Mouse (Mus musculus): ENCODE measurements around the gene Fibp. TPM values are rescaled to one million over a fixed set of nuclear protein-coding genes. Genes with fewer than 3 reads are reported as not detected.
A peak's percentile ranks its signal among the peaks of the same experiment; 100 is the strongest.

Fibp gene
- polyA plus RNA-seq, 1 experiment from 2014 or later, result 87.4 TPM

- H3K4me3 ChIP-seq, result peak overlapping the region; percentile 49
- no peaks in the 10 kb centered on the region for H3K36me3 ChIP-seq
- H3K4me2 ChIP-seq, result peak overlapping the region; percentile 75
- H3K27me3 ChIP-seq (replicated peaks), result peaks cover 12% of the 10 kb centered on the region; the same call in 1 of the 2 replicates
- H3K27ac ChIP-seq (replicated peaks), result peak overlapping the region; percentile 74
- peak; percentile 56; the same call in 1 of the 2 replicates for ATAC-seq (ENCODE audit: extremely low read depth, insufficient number of reproducible peaks, low FRiP score, low TSS enrichment)
- H3K9ac ChIP-seq, result peak overlapping the region; percentile 79
- H3K9me3 ChIP-seq, result no peaks in the 10 kb centered on the region
- peaks cover 19% of the 10 kb centered on the region for H3K4me1 ChIP-seq
- 8% methylated on average over 16 of the region's 16 CpGs for WGBS
Observed at GRCm38 (mm10) chr19:5432992-5433852, 27.2 kb upstream of the Fibp start.

DNA sequence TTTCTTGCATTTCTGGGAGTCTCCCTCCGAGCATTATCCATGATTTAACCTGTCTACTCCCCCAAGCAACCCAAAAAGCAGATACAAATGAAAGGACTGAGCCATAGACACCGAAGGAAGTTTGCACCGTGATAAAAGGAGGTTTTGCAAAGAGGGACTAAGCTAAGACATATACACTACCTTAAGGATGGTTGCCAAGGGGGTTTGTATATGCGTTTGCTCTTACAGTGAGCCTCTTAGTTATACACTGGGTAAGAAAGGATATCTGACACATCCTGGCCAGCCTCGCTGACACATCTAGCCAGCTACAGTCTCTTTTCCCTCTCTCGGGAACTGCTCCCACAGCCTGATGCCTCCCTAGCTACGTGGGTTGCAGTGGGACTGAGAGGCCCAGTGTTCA, 26.5 kb upstream of the Fibp start:
- no peak for ATAC-seq (ENCODE audit: extremely low read depth, insufficient number of reproducible peaks, low FRiP score, low TSS enrichment)
- Histone ChIP-seq H3K27ac (replicated peaks) (peak overlapping the region; percentile 74), H3K4me1 (peaks cover 19% of the 10 kb centered on the region), H3K36me3 (no peaks in the 10 kb centered on the region), H3K4me2 (peak overlapping the region; percentile 75), H3K9me3 (no peaks in the 10 kb centered on the region), H3K9ac (peak overlapping the region; percentile 79), H3K4me3 (0 out of 2 replicates have a peak overlapping the region, but pooled peaks have one; percentile 49), H3K27me3 (replicated peaks) (peaks cover 12% of the 10 kb centered on the region; the same call in 1 of the 2 replicates)
- WGBS, result 46% methylated on average over 7 of the region's 7 CpGs

GRCm38 (mm10) chr19:5444371-5444908, 16.0 kb upstream of the Fibp start:
- H3K27me3 ChIP-seq (replicated peaks), result peaks cover 61% of the 10 kb centered on the region
- H3K27ac ChIP-seq (replicated peaks), result no peak overlapping the region
- H3K9me3 ChIP-seq, result peaks cover 6% of the 10 kb centered on the region; the same call in 1 of the 2 replicates
- 56% methylated on average over 9 of the region's 9 CpGs for WGBS
- H3K36me3 ChIP-seq, result no peaks in the 10 kb centered on the region
- H3K9ac ChIP-seq, result no peak overlapping the region
- H3K4me3 ChIP-seq, result no peak overlapping the region
- peaks cover 19% of the 10 kb centered on the region for H3K4me1 ChIP-seq
- no peak overlapping the region for H3K4me2 ChIP-seq
- no peak for ATAC-seq (ENCODE audit: extremely low read depth, insufficient number of reproducible peaks, low FRiP score, low TSS enrichment)

- ATAC-seq (ENCODE audit: extremely low read depth, insufficient number of reproducible peaks, low FRiP score, low TSS enrichment), result no peak
- 29% methylated on average over 7 of the region's 7 CpGs for WGBS
- Histone ChIP-seq H3K4me1 (peaks cover 19% of the 10 kb centered on the region), H3K36me3 (no peaks in the 10 kb centered on the region), H3K27me3 (replicated peaks) (peaks cover 66% of the 10 kb centered on the region), H3K4me3 (no peak overlapping the region), H3K4me2 (no peak overlapping the region), H3K9ac (no peak overlapping the region), H3K9me3 (peaks cover 6% of the 10 kb centered on the region; the same call in 1 of the 2 replicates), H3K27ac (replicated peaks) (no peak overlapping the region)
Observed at GRCm38 (mm10) chr19:5444954-5445353, 15.5 kb upstream of the Fibp start.

DNA sequence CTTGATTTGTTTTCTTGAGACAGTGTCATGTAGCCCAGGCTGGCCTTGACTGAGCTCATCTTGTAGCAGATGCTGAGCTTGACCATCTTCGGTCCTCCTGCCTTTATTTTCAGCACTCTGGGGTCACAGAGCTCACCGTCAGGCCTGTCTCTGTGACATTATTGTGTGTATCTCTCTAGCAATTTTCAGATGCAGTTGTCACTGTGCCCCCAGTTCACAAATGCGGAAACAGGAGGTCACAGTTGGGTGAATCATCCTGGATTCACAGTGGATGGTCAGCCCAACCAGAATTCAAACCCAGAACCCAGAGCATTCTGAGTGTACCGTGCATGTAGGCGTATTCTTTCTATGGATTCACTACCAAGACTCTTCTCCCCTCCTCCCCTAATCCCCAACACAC, 14.7 kb upstream of the Fibp start:
- 81% methylated on average over 5 of the region's 5 CpGs for WGBS
- H3K4me2 ChIP-seq, result no peak overlapping the region
- H3K27me3 ChIP-seq (replicated peaks), result peaks cover 74% of the 10 kb centered on the region
- H3K4me1 ChIP-seq, result peaks cover 23% of the 10 kb centered on the region
- ATAC-seq (ENCODE audit: extremely low read depth, insufficient number of reproducible peaks, low FRiP score, low TSS enrichment), result no peak
- H3K9me3 ChIP-seq, result no peaks in the 10 kb centered on the region
- H3K4me3 ChIP-seq, result no peak overlapping the region
- H3K27ac ChIP-seq (replicated peaks), result no peak overlapping the region
- H3K9ac ChIP-seq, result no peak overlapping the region
- H3K36me3 ChIP-seq, result no peaks in the 10 kb centered on the region

DNA sequence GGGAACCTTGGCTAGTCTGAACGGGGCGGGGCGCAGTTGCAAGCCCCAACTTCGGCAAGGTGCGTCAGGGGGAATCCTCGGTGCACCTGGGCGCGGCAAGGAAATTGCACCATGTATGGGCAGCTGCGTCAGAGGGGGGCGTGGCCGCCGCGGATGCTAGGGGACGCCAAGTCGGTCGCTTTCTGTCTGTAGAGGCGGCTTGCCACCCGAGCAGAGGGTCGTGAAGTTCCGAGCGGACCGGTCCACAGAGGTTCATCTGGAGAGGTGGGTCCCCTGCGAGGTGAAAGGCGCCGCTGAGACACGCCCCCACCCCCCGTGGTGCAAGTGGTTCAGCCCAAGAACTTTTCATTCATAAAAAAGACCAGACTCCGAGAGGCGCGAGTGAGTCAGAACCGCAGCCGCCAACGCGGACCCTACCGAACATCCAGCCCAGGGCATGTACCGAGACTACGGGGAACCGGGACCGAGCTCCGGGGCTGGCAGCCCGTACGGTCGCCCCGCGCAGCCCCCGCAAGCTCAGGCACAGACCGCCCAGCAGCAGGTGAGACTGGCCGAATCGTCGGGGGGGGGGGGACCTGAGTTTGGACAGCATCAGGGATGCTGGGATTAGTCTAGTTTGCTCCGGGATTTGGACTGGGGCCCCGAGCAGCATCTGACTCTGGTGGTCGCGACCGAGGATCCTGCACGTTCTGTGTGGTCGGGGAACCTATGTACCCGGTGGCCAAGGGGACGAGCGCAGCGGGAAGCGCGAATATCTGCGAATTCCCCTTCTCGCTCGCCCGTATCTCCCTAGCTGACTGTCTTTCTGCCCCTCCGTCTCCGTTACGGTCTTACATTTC, 12.7 kb upstream of the Fibp start, which contains the start of gene Fosl1:
Fosl1 (plus strand) TSS at position 33 of the 839 bp plus-strand sequence.
- peaks cover 82% of the 10 kb centered on the region for H3K27me3 ChIP-seq (replicated peaks)
- H3K4me2 ChIP-seq, result peak within 1 kb of the TSS; percentile 94
- under 1% methylated on average over 70 of the region's 70 CpGs for WGBS
- peak within 1 kb of the TSS; percentile 66 for H3K4me3 ChIP-seq
- H3K36me3 ChIP-seq, result no peaks in the 10 kb centered on the region
- H3K4me1 ChIP-seq, result peaks cover 23% of the 10 kb centered on the region
- peak within 1 kb of the TSS; percentile 76 for H3K9ac ChIP-seq
- no peak within 1 kb of the TSS for H3K27ac ChIP-seq (replicated peaks)
- no peaks in the 10 kb centered on the region for H3K9me3 ChIP-seq
- peak; percentile 78 for ATAC-seq (ENCODE audit: extremely low read depth, insufficient number of reproducible peaks, low FRiP score, low TSS enrichment)

DNA sequence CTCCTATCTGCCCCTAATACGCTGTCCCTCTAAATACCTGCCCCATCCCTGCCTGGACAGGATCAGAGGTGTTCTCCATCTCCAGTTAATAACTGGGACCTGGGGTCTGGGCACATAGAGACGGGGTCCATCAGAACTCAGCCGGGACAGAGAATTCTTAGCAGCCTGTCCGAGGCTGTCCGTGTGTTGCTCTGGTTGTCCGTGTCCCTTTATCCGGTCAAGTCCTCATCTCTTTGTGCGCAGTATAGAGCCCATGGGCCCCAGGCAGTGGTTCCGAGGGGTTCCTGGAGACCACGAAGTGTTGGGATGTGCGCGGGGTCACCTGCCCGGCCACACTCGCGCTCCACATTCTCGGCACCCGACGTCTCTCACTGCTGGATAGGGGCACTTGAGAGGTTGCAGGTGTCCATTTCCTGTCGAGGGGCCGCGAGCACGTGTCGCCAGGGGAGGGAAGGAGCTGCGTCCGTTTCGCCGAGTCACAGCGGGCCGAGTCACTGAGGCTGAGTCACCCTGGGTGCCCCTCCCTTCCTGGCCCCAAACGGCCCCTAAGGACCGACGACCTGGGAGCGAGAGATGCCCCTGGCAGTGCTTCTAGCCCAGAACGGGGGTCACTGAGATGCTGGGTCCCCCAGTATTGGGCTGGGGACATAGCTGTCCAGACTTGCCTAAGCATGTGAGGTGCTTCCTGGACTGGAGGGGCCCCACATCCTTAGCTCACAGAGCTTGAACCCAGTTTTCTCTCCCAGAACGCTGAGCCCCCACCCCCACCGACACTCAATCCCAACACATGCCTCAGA, 11.9 kb upstream of the Fibp start:
- Histone ChIP-seq H3K27ac (replicated peaks) (no peak overlapping the region), H3K4me2 (peak overlapping the region; percentile 94), H3K4me3 (peak overlapping the region; percentile 66), H3K36me3 (peaks cover 4% of the 10 kb centered on the region), H3K4me1 (peaks cover 23% of the 10 kb centered on the region), H3K9ac (peak overlapping the region; percentile 76; the same call in 1 of the 2 replicates), H3K9me3 (no peaks in the 10 kb centered on the region), H3K27me3 (replicated peaks) (peaks cover 80% of the 10 kb centered on the region)
- ATAC-seq (ENCODE audit: extremely low read depth, insufficient number of reproducible peaks, low FRiP score, low TSS enrichment), result peak; percentile 59; the same call in 1 of the 2 replicates
- WGBS, result 6% methylated on average over 36 of the region's 36 CpGs

DNA sequence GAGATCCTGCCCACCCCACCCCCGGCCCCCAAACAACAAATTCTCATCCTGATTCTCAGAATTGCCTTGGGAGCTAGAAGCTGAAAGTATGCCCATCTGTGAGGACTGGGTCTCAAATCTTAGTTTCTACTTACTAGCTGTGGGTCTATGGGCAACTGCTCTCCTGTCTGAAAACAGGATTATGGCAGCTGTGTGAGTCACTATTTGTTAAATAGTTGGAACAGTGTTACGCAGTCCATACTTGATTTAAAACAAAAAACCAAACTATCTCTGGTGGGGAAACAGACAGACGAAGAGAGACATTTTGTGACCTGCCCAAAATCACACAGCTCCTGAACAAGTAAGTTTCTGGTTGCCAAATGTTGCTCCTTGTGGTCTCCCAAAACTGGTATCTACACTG, 10.7 kb upstream of the Fibp start:
- peaks cover 69% of the 10 kb centered on the region for H3K27me3 ChIP-seq (replicated peaks)
- 68% methylated on average over 3 of the region's 3 CpGs for WGBS
- no peak for ATAC-seq (ENCODE audit: extremely low read depth, insufficient number of reproducible peaks, low FRiP score, low TSS enrichment)

GRCm38 (mm10) chr19:5451766-5452165, 8.6 kb upstream of the Fibp start:
- Histone ChIP-seq H3K9me3 (no peaks in the 10 kb centered on the region), H3K27ac (replicated peaks) (no peak overlapping the region), H3K4me3 (no peak overlapping the region), H3K4me1 (peaks cover 49% of the 10 kb centered on the region), H3K4me2 (no peak overlapping the region), H3K36me3 (peaks cover 26% of the 10 kb centered on the region), H3K27me3 (replicated peaks) (peaks cover 48% of the 10 kb centered on the region), H3K9ac (no peak overlapping the region; the same call in 1 of the 2 replicates)
- WGBS, result 70% methylated on average over 6 of the region's 6 CpGs
- ATAC-seq (ENCODE audit: extremely low read depth, insufficient number of reproducible peaks, low FRiP score, low TSS enrichment), result no peak

More for the DNA sequence above, 10.7 kb upstream of the Fibp start:
- Histone ChIP-seq H3K36me3 (peaks cover 15% of the 10 kb centered on the region), H3K4me1 (peaks cover 28% of the 10 kb centered on the region), H3K27ac (replicated peaks) (no peak overlapping the region), H3K9me3 (no peaks in the 10 kb centered on the region), H3K4me3 (no peak overlapping the region), H3K4me2 (no peak overlapping the region), H3K9ac (no peak overlapping the region)

DNA sequence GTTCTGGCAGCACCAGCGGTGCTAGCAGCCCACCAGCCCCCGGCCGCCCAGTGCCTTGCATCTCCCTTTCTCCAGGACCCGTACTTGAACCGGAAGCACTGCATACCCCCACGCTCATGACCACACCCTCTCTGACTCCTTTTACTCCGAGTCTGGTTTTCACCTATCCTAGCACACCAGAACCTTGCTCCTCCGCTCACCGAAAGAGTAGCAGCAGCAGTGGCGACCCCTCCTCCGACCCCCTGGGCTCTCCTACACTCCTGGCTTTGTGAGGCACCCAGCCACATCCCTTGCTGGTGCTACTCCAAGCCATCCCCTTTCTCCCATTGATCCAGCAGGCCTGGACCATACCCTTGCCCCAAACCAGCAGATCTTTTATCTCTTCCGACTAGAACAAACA, 5.4 kb upstream of the Fibp start:
- Histone ChIP-seq H3K9me3 (no peaks in the 10 kb centered on the region), H3K4me3 (peak overlapping the region; percentile 85), H3K9ac (peak overlapping the region; percentile 94), H3K27ac (replicated peaks) (peak overlapping the region; percentile 93; the same call in 1 of the 2 replicates), H3K4me2 (peak overlapping the region; percentile 92), H3K36me3 (peaks cover 26% of the 10 kb centered on the region), H3K4me1 (peaks cover 41% of the 10 kb centered on the region), H3K27me3 (replicated peaks) (peaks cover 16% of the 10 kb centered on the region)
- 69% methylated on average over 12 of the region's 12 CpGs for WGBS
- no peak for ATAC-seq (ENCODE audit: extremely low read depth, insufficient number of reproducible peaks, low FRiP score, low TSS enrichment)
